Mouse (Mus musculus) embryonic facial prominence, embryonic 12.5 days (tissue): ENCODE measurements around the gene Tm7sf2. TPM values are rescaled to one million over a fixed set of nuclear protein-coding genes. Genes with fewer than 3 reads are reported as not detected.

Source experiments
- ATAC-seq: fragments of 200-750 bp; cut with Nextera tagmentation; 2 replicates; pipeline ENCODE4 v1.8.0; 2017; ENCODE audit not compliant: insufficient number of reproducible peaks, insufficient read depth, low FRiP score, low TSS enrichment
- H3K27ac ChIP-seq: fragments of 300-500 bp; sonication (generic); 2 replicates; pipeline ENCODE4 v1.5.1; 2016; ENCODE audit warnings: mild to moderate bottlenecking
- H3K27me3 ChIP-seq: fragments of 300-500 bp; sonication (generic); 2 replicates; pipeline ENCODE4 v1.6.1; 2016; ENCODE audit warnings: mild to moderate bottlenecking, moderate library complexity
- H3K36me3 ChIP-seq: fragments of 300-500 bp; sonication (generic); 2 replicates; pipeline ENCODE4 v1.6.1; 2016; ENCODE audit warnings: mild to moderate bottlenecking
- H3K4me1 ChIP-seq: fragments of 300-500 bp; sonication (generic); 2 replicates; pipeline ENCODE4 v1.6.1; 2016
- H3K4me2 ChIP-seq: fragments of 300-500 bp; sonication (generic); replicated peaks from 2 replicates; pipeline ENCODE4 v1.6.1; 2016; ENCODE audit warnings: mild to moderate bottlenecking, moderate library complexity
- H3K4me3 ChIP-seq: fragments of 300-500 bp; sonication (generic); 2 replicates; pipeline ENCODE4 v1.5.1; 2016; ENCODE audit warnings: mild to moderate bottlenecking
- H3K9ac ChIP-seq: fragments of 300-500 bp; sonication (generic); 2 replicates; pipeline ENCODE4 v1.6.1; 2016; ENCODE audit warnings: mild to moderate bottlenecking, moderate library complexity
- H3K9me3 ChIP-seq: fragments of 300-500 bp; sonication (generic); 2 replicates; pipeline ENCODE4 v1.6.1; 2016; ENCODE audit warnings: mild to moderate bottlenecking, moderate library complexity
- WGBS: fragments of 180-500 bp; shearing (Covaris S2); methylation state at CpG from one replicate; pipeline ENCODE4 v1.1.7; 2016; 5-methylcytosine and 5-hydroxymethylcytosine counted together
- microRNA-seq: library from miRNA; unstranded; fragments of <30 nt; microRNA quantifications from one replicate; pipeline ENCODE4, GENCODE M21; 2017
- polyA plus RNA-seq: library from polyadenylated mRNA; unstranded; fragments of >200 nt; fragmentation: Nextera tagmentation; extraction: Ambion mirVana; gene quantifications from 2 replicates; pipeline ENCODE4 v1.2.1, GENCODE M21; 2016

Gene Tm7sf2
- polyA plus RNA-seq, 1 experiment from 2014 or later: 31.9 TPM

GRCm38 (mm10) chr19:6014991-6015510, 53.1 kb downstream of the Tm7sf2 start:
- peak; percentile 39 for ATAC-seq
- Histone ChIP-seq H3K4me2 (peak overlapping the region; percentile 76), H3K9ac (peak overlapping the region; percentile 63), H3K9me3 (no peaks in the 10 kb centered on the region), H3K27ac (peak overlapping the region; percentile 30; the same call in 1 of the 2 replicates), H3K4me3 (peak overlapping the region; percentile 47), H3K27me3 (peaks cover 18% of the 10 kb centered on the region; the same call in 1 of the 2 replicates), H3K36me3 (no peaks in the 10 kb centered on the region), H3K4me1 (peaks cover 5% of the 10 kb centered on the region; the same call in 1 of the 2 replicates)
- 1% methylated on average over 14 of the region's 18 CpGs for WGBS

- no peaks in the 10 kb centered on the region for H3K36me3 ChIP-seq
- no peak overlapping the region for H3K27ac ChIP-seq
- no peak for ATAC-seq
- no peak overlapping the region for H3K4me2 ChIP-seq
- no peaks in the 10 kb centered on the region for H3K9me3 ChIP-seq
- H3K4me1 ChIP-seq: peaks cover 5% of the 10 kb centered on the region; the same call in 1 of the 2 replicates
- peaks cover 18% of the 10 kb centered on the region; the same call in 1 of the 2 replicates for H3K27me3 ChIP-seq
- WGBS: 80% methylated on average over 10 of the region's 10 CpGs
- H3K9ac ChIP-seq: no peak overlapping the region
- no peak overlapping the region for H3K4me3 ChIP-seq
These were observed 54.5 kb downstream of the Tm7sf2 start for GRCm38 (mm10) chr19:6013691-6014090.

Small RNAs within 50 kb of the gene (microRNA-seq; reads per million reads assigned to microRNA genes)
- 1.8 reads per million, percentile 3 among the genes with 10 or more reads in this experiment for gene Mir6988

Other genes starting within 250 kb of the Tm7sf2 start
- gene Frmd8, start 193.1 kb downstream of the Tm7sf2 start, polyA plus RNA-seq: 35.3 and 41.4 TPM in 2 replicates
- gene Slc25a45, start 190.6 kb downstream of the Tm7sf2 start, polyA plus RNA-seq: 2.0 and 3.1 TPM in 2 replicates
- 5.3 and 6.3 TPM in 2 replicates for gene Tigd3, start 174.2 kb downstream of the Tm7sf2 start, polyA plus RNA-seq
- gene Dpf2, start 155.4 kb downstream of the Tm7sf2 start, polyA plus RNA-seq: 192 and 207 TPM in 2 replicates
- 3.6 and 4.2 TPM in 2 replicates for gene Cdc42ep2, start 143.6 kb downstream of the Tm7sf2 start, polyA plus RNA-seq
- 80.5 and 82.9 TPM in 2 replicates for gene Pola2, start 104.2 kb downstream of the Tm7sf2 start, polyA plus RNA-seq
- not detected in 2 replicates for gene Slc22a20, start 82.2 kb downstream of the Tm7sf2 start, polyA plus RNA-seq
- gene Capn1, start 52.5 kb downstream of the Tm7sf2 start, polyA plus RNA-seq: 7.0 and 7.7 TPM in 2 replicates
- gene Syvn1, start 21.8 kb downstream of the Tm7sf2 start, polyA plus RNA-seq: 26.4 and 29.8 TPM in 2 replicates
- 79.3 and 79.4 TPM in 2 replicates for gene Mrpl49, start 10.6 kb downstream of the Tm7sf2 start, polyA plus RNA-seq
- gene Fau, start 10.5 kb downstream of the Tm7sf2 start, polyA plus RNA-seq: 703 and 704 TPM in 2 replicates
- gene Znhit2, start 7.2 kb downstream of the Tm7sf2 start, polyA plus RNA-seq: 38.1 and 39.3 TPM in 2 replicates
- gene Vps51, start 8.9 kb upstream of the Tm7sf2 start, polyA plus RNA-seq: 76.0 and 78.4 TPM in 2 replicates
- not detected in 2 replicates for gene Tmem262, start 11.7 kb upstream of the Tm7sf2 start, polyA plus RNA-seq
- 1.2 and 2.0 TPM in 2 replicates for gene Gm28374, start 13.9 kb upstream of the Tm7sf2 start, polyA plus RNA-seq
- gene Zfpl1, start 16.6 kb upstream of the Tm7sf2 start, polyA plus RNA-seq: 75.5 and 80.8 TPM in 2 replicates
- 40.6 TPM in 2 replicates for gene Cdca5, start 16.6 kb upstream of the Tm7sf2 start, polyA plus RNA-seq
- gene AC131692.1, start 26.0 kb upstream of the Tm7sf2 start, polyA plus RNA-seq: 0.43 and 0.50 TPM in 2 replicates
- 0.55 and 0.64 TPM in 2 replicates for gene Naaladl1, start 37.4 kb upstream of the Tm7sf2 start, polyA plus RNA-seq
- 55.6 and 58.8 TPM in 2 replicates for gene Sac3d1, start 50.3 kb upstream of the Tm7sf2 start, polyA plus RNA-seq
- 33.6 and 35.8 TPM in 2 replicates for gene Snx15, start 59.9 kb upstream of the Tm7sf2 start, polyA plus RNA-seq
- gene Batf2, start 72.6 kb upstream of the Tm7sf2 start, polyA plus RNA-seq: not detected in 2 replicates
- 100 and 102 TPM in 2 replicates for gene Arl2, start 73.2 kb upstream of the Tm7sf2 start, polyA plus RNA-seq
- gene Majin, start 116.0 kb upstream of the Tm7sf2 start, polyA plus RNA-seq: not detected in 2 replicates
- 2.3 and 3.1 TPM in 2 replicates for gene Gpha2, start 158.0 kb upstream of the Tm7sf2 start, polyA plus RNA-seq
- gene Ppp2r5b, start 167.5 kb upstream of the Tm7sf2 start, polyA plus RNA-seq: 34.5 and 40.1 TPM in 2 replicates
- 11.7 and 12.0 TPM in 2 replicates for gene Atg2a, start 173.3 kb upstream of the Tm7sf2 start, polyA plus RNA-seq
- 76.6 and 77.6 TPM in 2 replicates for gene Ehd1, start 208.4 kb upstream of the Tm7sf2 start, polyA plus RNA-seq
- 0.65 and 0.95 TPM in 2 replicates for gene Cdc42bpg, start 238.1 kb upstream of the Tm7sf2 start, polyA plus RNA-seq